Mouse (Mus musculus) lung, postnatal 10 days (tissue): ENCODE measurements at regions not wholly inside any gene's neighbourhood (a gene's known extent, or its start where the extent isn't known, plus 50 kb on each side); places are given as distances from the start of the nearest gene placed in this dataset.
"Not testable (repeated sequence)": the region's sequence is repeated elsewhere in the genome, so short reads cannot be mapped to it uniquely, and the experiment has no call there.

ENCODE experiments used
- DNase-seq: peaks from one replicate; pipeline ENCODE4 v3.0.0; 2021

- DNase-seq: no peak
These were observed 55.3 kb downstream of the Adra2a start for GRCm38 (mm10) chr19:54099292-54099691.

DNA sequence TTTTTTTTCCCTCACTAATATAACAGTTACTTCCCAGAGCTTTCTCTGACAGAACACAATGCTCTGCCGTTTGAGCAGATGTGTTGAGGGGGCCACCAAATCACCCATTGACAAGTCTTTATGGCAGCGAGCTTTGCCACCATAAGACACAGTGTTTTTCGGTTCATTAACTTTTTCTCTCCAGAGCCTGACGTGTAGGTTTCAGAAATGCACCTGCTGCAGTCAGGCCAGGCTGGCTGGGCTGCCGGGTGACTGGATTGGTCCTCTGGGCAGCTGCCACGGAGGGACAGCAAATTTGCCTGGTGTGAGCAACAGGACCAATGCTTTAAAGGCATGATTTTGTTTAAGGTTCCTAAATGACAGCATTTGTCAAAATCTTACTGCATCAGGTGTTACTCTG, 55.8 kb downstream of the Adra2a start:
- DNase-seq: no peak

- DNase-seq: no peak
These were observed 62.6 kb downstream of the Adra2a start for GRCm38 (mm10) chr19:54106571-54106970.

- peak; percentile 55 for DNase-seq
These were observed 63.3 kb downstream of the Adra2a start for GRCm38 (mm10) chr19:54107103-54107821.

DNA sequence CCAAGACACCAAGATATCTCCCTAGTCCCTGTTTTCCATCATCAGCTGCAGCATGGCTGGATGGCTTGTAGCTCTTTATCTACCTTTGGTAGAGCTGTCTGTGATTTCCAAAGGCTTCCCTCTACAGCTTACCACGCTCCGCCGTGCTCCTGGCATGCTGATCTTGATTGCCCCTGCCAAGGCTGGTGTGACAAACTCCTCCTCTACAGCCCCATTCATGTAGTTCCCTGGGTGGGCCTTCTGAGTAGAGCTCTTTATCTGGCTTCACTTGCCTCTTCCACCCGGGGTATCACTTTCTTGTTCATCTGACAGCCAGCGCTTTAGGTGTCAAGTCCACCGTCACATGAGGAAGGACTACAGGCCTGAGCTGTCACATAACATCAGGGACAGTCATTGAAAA, 66.1 kb downstream of the Adra2a start:
- DNase-seq: no peak

- no peak for DNase-seq
These were observed 68.7 kb downstream of the Adra2a start for GRCm38 (mm10) chr19:54112691-54113090.

- no peak for DNase-seq
These were observed 69.5 kb downstream of the Adra2a start for GRCm38 (mm10) chr19:54113421-54113820.

DNA sequence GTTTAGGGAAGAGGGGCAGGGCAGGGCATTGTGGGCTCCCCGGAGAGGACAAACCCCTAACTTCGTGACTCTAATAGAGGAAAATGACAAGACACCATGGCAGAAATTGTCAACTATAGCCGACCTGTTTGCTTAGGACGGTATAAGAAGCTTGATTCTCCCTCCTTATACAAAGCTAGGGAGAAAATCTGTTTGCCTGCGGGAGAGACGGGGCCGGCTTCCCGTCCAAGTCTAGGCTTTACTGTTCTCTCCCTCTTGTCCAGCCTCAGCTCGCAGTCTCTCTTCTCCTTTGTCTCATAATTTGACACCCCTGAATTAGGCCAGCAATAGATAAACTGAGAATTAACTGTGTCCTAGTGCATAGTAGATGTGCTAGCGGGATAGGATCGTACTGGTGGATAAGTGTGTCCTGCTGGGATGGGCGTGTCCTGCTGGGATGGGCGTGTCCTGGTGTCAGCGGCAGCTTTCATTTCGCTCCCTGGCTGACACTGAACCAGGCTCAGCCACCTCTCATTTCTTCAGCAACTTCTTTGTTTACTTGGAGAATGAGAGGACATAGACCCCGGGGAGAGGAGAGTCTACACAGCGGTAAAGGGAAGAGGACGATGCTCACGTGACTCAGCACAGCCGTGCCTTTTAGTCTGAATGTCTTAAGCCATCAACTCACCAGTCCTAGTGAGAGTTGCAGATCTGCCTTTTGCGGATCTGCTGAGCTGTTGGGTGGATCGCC, 70.8 kb downstream of the Adra2a start:
- peak; percentile 75 for DNase-seq

GRCm38 (mm10) chr19:54115335-54115734, 71.4 kb downstream of the Adra2a start:
- DNase-seq: no peak

- DNase-seq: no peak
These were observed 72.9 kb downstream of the Adra2a start for GRCm38 (mm10) chr19:54116829-54117228.

- DNase-seq: no peak
These were observed 73.7 kb downstream of the Adra2a start for GRCm38 (mm10) chr19:54117676-54118075.

- DNase-seq: no peak
These were observed 79.6 kb downstream of the Adra2a start for GRCm38 (mm10) chr19:54123586-54123985.

- DNase-seq: not testable (repeated sequence)
These were observed 107.8 kb downstream of the Adra2a start for GRCm38 (mm10) chr19:54151766-54152165.

DNA sequence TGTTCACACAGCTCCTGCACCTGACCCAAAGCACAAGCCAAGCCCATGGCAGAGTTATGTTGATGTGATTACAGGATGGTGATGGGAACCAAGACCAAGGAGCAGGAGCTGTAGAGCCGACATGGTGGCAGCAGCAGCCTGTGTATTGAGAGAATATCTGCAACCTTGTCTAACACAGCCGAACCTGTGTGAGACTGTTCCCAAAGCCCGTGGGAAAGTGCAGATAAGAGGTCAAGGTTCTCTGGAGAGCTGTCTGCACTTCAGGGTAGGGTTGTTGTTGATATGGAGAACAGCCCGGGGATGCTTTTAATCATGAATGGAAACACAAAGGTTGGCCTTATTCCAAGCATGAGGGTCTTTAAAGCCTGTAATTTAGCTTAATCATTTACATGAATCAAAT, 110.4 kb downstream of the Adra2a start:
- DNase-seq: no peak

- no peak for DNase-seq
These were observed 126.4 kb downstream of the Adra2a start for GRCm38 (mm10) chr19:54170361-54170760.

- no peak for DNase-seq
These were observed 130.4 kb downstream of the Adra2a start for GRCm38 (mm10) chr19:54174090-54175055.

DNA sequence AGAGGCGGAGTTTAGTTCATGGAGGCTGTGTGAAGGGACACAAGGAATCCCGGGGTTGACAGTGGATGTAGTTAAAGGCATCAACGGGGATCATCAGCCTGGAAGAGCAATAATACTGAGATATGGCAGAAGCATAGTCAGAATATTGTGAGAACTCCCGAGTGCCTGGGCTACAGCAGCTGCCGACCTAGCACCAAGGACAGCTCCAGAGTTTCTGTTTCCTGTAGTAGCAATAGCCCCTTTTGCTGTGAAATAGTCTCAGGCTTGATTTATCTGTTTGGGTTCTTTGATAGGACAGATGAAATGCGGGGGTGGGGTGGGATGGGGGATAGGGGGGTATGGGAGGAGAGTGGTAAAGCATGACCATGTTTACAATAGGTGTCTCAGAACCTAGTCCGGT, 131.8 kb downstream of the Adra2a start:
- peak; percentile 32 for DNase-seq

DNA sequence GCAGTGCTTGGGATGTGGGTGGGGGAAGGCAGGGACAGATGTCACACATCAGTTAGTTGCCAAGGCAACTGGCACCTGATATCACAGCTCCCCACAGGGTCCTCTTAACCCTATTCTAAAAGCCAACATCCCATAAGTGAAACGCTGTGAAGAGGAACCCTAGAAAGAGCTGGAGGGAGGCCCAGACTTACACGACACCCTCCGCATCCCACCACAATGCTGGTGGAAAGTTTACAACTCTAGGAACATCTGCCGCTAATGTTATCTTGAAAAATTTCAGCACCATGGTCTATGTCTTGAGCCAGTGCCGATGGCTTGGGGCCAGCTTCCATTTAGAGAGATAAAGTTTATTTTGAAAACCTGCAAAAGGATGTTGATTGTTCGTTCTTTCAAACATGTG, 133.5 kb downstream of the Adra2a start:
- no peak for DNase-seq

DNA sequence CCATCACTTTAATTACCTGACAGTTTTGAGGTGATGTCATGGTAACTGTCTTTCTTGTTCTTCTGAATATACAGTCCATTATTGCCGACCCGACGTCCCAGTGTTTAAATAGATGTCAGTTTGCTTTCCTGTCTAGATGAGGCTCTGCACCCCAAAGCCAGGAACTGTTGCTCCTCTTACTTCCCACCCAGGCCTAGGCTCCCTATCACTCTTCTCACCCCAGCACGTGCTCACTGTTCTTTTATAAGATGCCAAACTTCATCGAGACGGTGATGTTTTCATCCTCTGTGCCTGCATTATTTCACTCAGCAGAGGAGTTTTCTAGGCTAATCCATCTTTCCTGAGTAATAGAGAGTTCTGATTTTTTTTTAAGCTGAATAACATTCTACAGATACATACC, 156.5 kb downstream of the Adra2a start:
- DNase-seq: no peak

GRCm38 (mm10) chr19:54202456-54202855, 158.5 kb downstream of the Adra2a start:
- DNase-seq: no peak

GRCm38 (mm10) chr19:54206819-54207218, 162.9 kb downstream of the Adra2a start:
- DNase-seq: no peak

GRCm38 (mm10) chr19:54212169-54212568, 168.2 kb downstream of the Adra2a start:
- DNase-seq: no peak

- DNase-seq: no peak
These were observed 200.2 kb downstream of the Adra2a start for GRCm38 (mm10) chr19:54244176-54244575.
